Mouse (Mus musculus): ENCODE results near the gene Dlx5. TPM values are rescaled to one million over a fixed set of nuclear protein-coding genes. Genes with fewer than 3 reads are reported as not detected.
A peak's percentile ranks its signal among the peaks of the same experiment; 100 is the strongest.

The Dlx5 gene
- polyA plus RNA-seq, 1 experiment from 2014 or later = 15.9 TPM

DNA sequence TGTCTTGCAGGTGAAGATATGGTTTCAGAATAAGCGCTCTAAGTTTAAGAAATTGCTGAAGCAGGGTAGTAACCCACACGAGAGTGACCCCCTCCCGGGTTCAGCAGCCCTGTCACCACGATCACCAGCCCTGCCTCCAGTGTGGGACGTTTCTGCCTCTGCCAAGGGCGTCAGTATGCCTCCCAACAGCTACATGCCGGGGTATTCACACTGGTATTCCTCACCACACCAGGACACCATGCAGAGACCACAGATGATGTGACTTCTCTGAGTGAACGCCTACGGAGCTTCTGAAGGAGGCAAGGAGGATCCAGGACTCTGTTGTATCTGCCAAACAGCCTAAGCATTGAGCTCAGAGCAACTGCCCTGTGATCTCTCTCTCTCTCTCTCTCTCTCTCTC, 14.9 kb downstream of the Dlx5 start:
- in situ Hi-C loops (cut with MboI; ENCODE audit: low pct_unique_long_range_greater_than_20kb) = no loop called here
- no peak for TF ChIP-seq CTCF (IDR thresholded peaks at IDR 0.05)
- POLR2A ChIA-PET = no interaction called here
- ATAC-seq (no peak), DNase-seq (ENCODE audit: low read depth, low spot score) (no peak)
- H3K27me3 ChIP-seq = peaks cover 3% of the 10 kb centered on the region
- CTCF ChIA-PET = interaction anchor here (1.1 kb wide), 1 partner anchor 20 kb away, joined by 3 read pairs; no protein-coding TSS in a partner anchor

- no peak for TF ChIP-seq CTCF (IDR thresholded peaks at IDR 0.05)
- ATAC-seq (no peak), DNase-seq (ENCODE audit: low read depth, low spot score) (no peak)
- ChIA-PET POLR2A (interaction anchor here (0.6 kb wide), 2 partner anchors 17 to 521 kb away, joined by 3 read pairs; no protein-coding TSS in a partner anchor), CTCF (interaction anchor here (1.5 kb wide), 1 partner anchor 15 kb away, joined by 4 read pairs; no protein-coding TSS in a partner anchor)
- in situ Hi-C loops (cut with MboI; ENCODE audit: low pct_unique_long_range_greater_than_20kb) = no loop called here
- peaks cover 14% of the 10 kb centered on the region for H3K27me3 ChIP-seq
Measured at GRCm38 (mm10) chr6:6864441-6865440, 17.1 kb downstream of the Dlx5 start.

- DNase-seq (ENCODE audit: low read depth, low spot score) (no peak), ATAC-seq (no peak)
- no peak for TF ChIP-seq CTCF (IDR thresholded peaks at IDR 0.05)
- H3K27me3 ChIP-seq = peaks cover 12% of the 10 kb centered on the region
- POLR2A ChIA-PET = interaction anchor here (0.6 kb wide), 1 partner anchor 16 kb away, joined by 3 read pairs; no protein-coding TSS in a partner anchor
- CTCF ChIA-PET = interaction anchor here (1.5 kb wide), 1 partner anchor 15 kb away, joined by 4 read pairs; no protein-coding TSS in a partner anchor
- in situ Hi-C loops (cut with MboI; ENCODE audit: low pct_unique_long_range_greater_than_20kb) = no loop called here
Measured at GRCm38 (mm10) chr6:6863955-6864354, 17.9 kb downstream of the Dlx5 start.

- H3K27me3 ChIP-seq = peaks cover 12% of the 10 kb centered on the region
- TF ChIP-seq CTCF (IDR thresholded peaks at IDR 0.05) = no peak
- in situ Hi-C loops (cut with MboI; ENCODE audit: low pct_unique_long_range_greater_than_20kb) = no loop called here
- CTCF ChIA-PET = interaction anchor here (1.5 kb wide), 1 partner anchor 19 kb away, joined by 3 read pairs; no protein-coding TSS in a partner anchor
- ATAC-seq (peak; percentile 71), DNase-seq (ENCODE audit: low read depth, low spot score) (no peak)
- POLR2A ChIA-PET = no interaction called here
Measured at GRCm38 (mm10) chr6:6863160-6863870, 18.6 kb downstream of the Dlx5 start, which contains the start of gene Dlx6. TSS of gene Dlx6 (plus strand) at chr6:6863334.

DNA sequence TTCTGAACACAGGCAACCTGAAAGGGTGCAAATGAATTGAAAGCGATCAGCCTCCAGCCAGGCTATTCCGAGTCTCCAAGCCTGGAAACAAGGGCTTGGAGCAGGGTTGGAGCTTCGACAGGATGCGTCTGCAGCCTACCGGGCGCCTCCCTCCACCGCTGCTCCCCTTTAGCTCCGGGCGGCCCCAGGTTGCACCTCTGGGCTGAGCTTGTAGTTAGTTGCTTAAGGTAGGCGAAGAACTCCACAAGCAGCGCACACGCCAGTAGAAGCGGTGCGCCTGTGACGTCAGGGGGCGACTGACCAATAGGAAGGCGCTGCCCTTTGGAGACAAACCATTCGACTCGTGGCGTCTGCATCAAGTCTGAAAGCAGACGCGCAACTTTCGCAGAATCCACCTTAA, 19.3 kb downstream of the Dlx5 start:
- POLR2A ChIA-PET = interaction anchor here (0.7 kb wide), 3 partner anchors 93 to 292 kb away, joined by 3 to 7 read pairs (median 4); no protein-coding TSS in a partner anchor
- no peak for TF ChIP-seq CTCF (IDR thresholded peaks at IDR 0.05)
- CTCF ChIA-PET = interaction anchor here (0.6 to 1.5 kb wide), 2 partner anchors 18 to 840 kb away, joined by 3 read pairs; no protein-coding TSS in a partner anchor
- H3K27me3 ChIP-seq = peaks cover 18% of the 10 kb centered on the region
- ATAC-seq (peak; percentile 90), DNase-seq (ENCODE audit: low read depth, low spot score) (no peak)
- in situ Hi-C loops (cut with MboI; ENCODE audit: low pct_unique_long_range_greater_than_20kb) = no loop called here

DNA sequence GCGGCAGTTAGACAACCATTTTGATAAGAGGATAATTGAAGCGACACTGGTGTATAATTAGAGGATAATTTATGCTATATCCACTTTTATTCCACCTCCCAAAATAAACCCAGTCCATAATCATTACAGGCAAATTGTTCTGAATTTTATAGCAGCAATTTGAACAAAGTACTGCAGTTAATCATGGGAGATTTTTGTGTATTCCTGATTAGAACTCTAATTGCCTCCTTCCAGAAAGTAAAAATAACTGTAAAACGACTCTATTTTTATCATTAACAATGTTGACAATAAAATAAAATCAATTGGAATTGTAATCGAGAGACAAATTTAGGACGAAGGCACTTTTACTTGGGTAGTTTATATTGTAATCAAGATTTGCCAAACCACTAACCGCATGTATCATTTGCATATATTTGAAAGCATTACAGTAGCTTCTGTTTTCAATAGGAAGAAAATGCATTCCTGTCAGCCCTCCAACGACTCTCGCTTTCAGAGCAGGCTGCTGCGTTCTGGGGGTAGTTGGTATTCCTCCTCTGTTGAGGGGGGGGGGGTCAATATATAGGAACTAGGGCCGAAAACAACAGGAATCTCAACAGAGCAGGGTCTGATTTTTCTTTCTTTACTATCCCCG, 20.0 kb downstream of the Dlx5 start:
- TF ChIP-seq CTCF (IDR thresholded peaks at IDR 0.05) = no peak
- in situ Hi-C loops (cut with MboI; ENCODE audit: low pct_unique_long_range_greater_than_20kb) = no loop called here
- POLR2A ChIA-PET = interaction anchor here (0.6 kb wide), 1 partner anchor 51 kb away, joined by 3 read pairs; no protein-coding TSS in a partner anchor
- H3K27me3 ChIP-seq = peaks cover 21% of the 10 kb centered on the region
- DNase-seq (ENCODE audit: low read depth, low spot score) (no peak), ATAC-seq (no peak)
- CTCF ChIA-PET = interaction anchor here (1.5 kb wide), 1 partner anchor 17 kb away, joined by 3 read pairs; no protein-coding TSS in a partner anchor

- ATAC-seq (no peak), DNase-seq (ENCODE audit: low read depth, low spot score) (no peak)
- ChIA-PET CTCF (no interaction called here), POLR2A (interaction anchor here (0.6 kb wide), 1 partner anchor 50 kb away, joined by 3 read pairs; no protein-coding TSS in a partner anchor)
- in situ Hi-C loops (cut with MboI; ENCODE audit: low pct_unique_long_range_greater_than_20kb) = no loop called here
- no peak for TF ChIP-seq CTCF (IDR thresholded peaks at IDR 0.05)
- peaks cover 21% of the 10 kb centered on the region for H3K27me3 ChIP-seq
Measured at GRCm38 (mm10) chr6:6861086-6861797, 20.6 kb downstream of the Dlx5 start.

DNA sequence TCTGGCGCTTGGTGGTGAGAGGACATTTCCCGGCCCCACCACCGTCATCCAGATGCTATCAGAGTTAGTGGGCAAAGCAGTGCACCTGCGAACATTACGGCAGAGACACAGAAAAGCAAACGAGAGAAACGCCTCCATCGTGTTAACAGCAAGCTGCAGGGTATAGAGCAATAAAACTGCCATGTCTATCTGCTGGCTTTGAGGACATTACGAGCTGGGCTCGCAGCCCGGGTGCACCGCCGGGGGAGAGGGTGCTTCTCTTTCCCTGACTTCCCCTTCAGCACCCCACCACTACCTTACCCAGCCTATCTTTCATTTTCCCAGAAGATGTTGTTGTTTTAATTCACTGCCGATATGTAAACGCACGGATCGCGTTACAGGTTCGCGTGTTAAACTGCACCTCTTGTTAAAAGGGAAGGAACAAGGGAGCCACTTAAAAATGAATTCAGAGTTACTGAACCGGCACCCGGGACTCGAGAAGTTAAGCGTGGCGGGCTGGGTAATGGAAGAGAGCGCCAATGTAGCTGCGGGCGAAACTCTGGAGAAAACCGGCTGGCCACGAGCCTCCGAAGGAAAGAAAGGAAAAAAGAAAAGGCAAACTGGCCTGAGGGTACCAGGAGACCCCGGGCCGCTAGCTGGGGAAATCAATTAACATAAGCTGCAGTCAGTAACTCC, 21.3 kb downstream of the Dlx5 start:
- in situ Hi-C loops (cut with MboI; ENCODE audit: low pct_unique_long_range_greater_than_20kb) = no loop called here
- CTCF ChIA-PET = no interaction called here

GRCm38 (mm10) chr6:6859950-6860410, 21.9 kb downstream of the Dlx5 start:
- no peak for DNase-seq (ENCODE audit: low read depth, low spot score)
- TF ChIP-seq CTCF (IDR thresholded peaks at IDR 0.05) = no peak
- no peak for ATAC-seq
- POLR2A ChIA-PET = no interaction called here
- H3K27me3 ChIP-seq = peaks cover 21% of the 10 kb centered on the region
- in situ Hi-C loops (cut with MboI; ENCODE audit: low pct_unique_long_range_greater_than_20kb) = no loop called here
- CTCF ChIA-PET = interaction anchor here (0.6 kb wide), 1 partner anchor 273 kb away, joined by 4 read pairs; no protein-coding TSS in a partner anchor

More for the DNA sequence above, 21.3 kb downstream of the Dlx5 start:
- ATAC-seq (no peak), DNase-seq (ENCODE audit: low read depth, low spot score) (no peak)
- H3K27me3 ChIP-seq = peaks cover 21% of the 10 kb centered on the region
- POLR2A ChIA-PET = no interaction called here
- no peak for TF ChIP-seq CTCF (IDR thresholded peaks at IDR 0.05)

All from Patski (cell line).